Mouse (Mus musculus) stomach, postnatal 0 days (tissue): ENCODE results near the gene 1700016D06Rik.

Experiments
- CTCF ChIP-seq: IDR thresholded peaks from 2 replicates; pipeline ENCODE4 v1.5.1; 2016; ENCODE audit warnings: antibody characterized with exemption, low read depth, mild to moderate bottlenecking, moderate library complexity
- EP300 ChIP-seq: optimal IDR thresholded peaks from 2 replicates; pipeline ENCODE3; 2016; ENCODE audit warnings: antibody characterized with exemption

DNA sequence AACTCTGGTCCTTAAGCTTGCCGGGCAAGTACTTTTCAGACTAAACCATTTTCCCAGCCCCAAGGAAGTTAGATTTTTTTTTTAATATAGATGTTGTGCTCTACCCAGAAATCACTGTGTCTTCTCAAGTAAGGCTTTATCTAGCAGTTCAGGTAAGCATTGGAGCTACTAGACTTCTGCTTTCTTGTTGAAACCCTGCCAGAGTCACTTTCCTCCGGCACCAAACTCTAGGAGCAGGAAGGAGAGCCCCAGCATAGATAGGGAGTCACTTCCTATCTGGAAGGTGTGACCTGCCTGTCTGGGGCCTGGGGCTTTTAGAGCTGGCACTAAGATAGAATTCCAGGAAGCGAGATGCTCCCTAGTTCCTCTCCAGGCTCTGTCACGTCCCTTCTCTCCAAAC is 16.3 kb upstream of the 1700016D06Rik start:
- TF ChIP-seq CTCF = no peak
- TF ChIP-seq EP300 = no peak
